Mouse (Mus musculus): ENCODE data around the gene Sema3a. TPM values are rescaled to one million over a fixed set of nuclear protein-coding genes. Genes with fewer than 3 reads are reported as not detected.

Sema3a gene
- polyA plus RNA-seq, 1 experiment from 2014 or later = 13.3 TPM

DNA sequence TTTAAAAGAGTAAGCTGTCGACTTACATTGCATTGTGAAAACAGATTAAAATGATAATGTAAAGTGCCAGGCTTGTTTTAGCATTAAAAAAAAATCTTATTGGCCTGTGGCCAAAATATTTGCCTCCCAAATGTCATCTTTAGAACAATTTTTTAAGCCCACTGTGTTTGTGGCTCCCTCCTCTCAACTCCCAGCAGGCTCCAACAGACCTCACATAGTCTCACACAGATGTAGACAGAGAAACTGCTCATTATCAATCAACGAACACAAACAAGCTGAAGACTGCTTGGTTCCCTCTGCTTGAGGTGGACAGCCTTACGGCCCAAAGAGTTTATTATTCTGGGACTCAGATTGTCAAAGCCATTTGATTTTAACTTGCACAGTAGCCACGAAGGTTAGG is 226.4 kb downstream of the Sema3a start:
- H3K9ac ChIP-seq (ENCODE audit: low read depth, low read length) = no peak overlapping the region
- H3K4me1 ChIP-seq (replicated peaks; ENCODE audit: control insufficient read depth, insufficient read depth, low read length) = no peaks in the 10 kb centered on the region
- no peak overlapping the region for H3K27ac ChIP-seq (ENCODE audit: low read depth, low read length)
- H3K36me3 ChIP-seq (ENCODE audit: control insufficient read depth, insufficient read depth, low read length) = no peaks in the 10 kb centered on the region
- DNase-seq (ENCODE audit: low spot score) (no peak), ATAC-seq (replicated peaks; ENCODE audit: low FRiP score) (no peak)
- H3K4me2 ChIP-seq = no peak overlapping the region
- H3K4me3 ChIP-seq (ENCODE audit: low read depth, low read length) = no peak overlapping the region
- H3K9me3 ChIP-seq (ENCODE audit: control insufficient read depth, low read length) = no peaks in the 10 kb centered on the region
- WGBS = 50% methylated on average over 4 of the region's 4 CpGs
- no peaks in the 10 kb centered on the region for H3K27me3 ChIP-seq (replicated peaks; ENCODE audit: control insufficient read depth, insufficient read depth, low read length)

DNA sequence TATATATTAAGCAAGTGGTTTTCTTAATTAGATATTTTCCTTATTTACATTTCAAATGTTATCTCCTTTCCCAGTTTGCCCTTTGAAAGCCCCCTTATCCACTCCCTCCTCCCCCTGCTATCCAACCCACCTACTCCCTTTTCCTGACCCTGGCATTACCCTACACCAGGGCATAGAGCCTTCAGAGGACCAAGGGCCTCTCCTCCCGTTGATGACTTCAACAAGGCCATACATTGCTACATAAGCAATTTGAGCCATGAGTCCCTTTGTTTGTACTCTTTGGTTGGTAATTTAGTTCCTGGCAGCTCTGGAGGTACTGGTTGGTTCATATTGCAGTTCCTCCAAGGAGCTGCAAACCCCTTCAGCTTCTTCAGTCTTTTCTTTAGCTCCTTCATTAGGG is 227.8 kb downstream of the Sema3a start:
- H3K27ac ChIP-seq (ENCODE audit: low read depth, low read length) = no peak overlapping the region
- H3K4me2 ChIP-seq = no peak overlapping the region
- H3K4me1 ChIP-seq (replicated peaks; ENCODE audit: control insufficient read depth, insufficient read depth, low read length) = no peaks in the 10 kb centered on the region
- no peaks in the 10 kb centered on the region for H3K36me3 ChIP-seq (ENCODE audit: control insufficient read depth, insufficient read depth, low read length)
- DNase-seq (ENCODE audit: low spot score) = no peak
- no peaks in the 10 kb centered on the region for H3K9me3 ChIP-seq (ENCODE audit: control insufficient read depth, low read length)
- H3K4me3 ChIP-seq (ENCODE audit: low read depth, low read length) = no peak overlapping the region
- H3K9ac ChIP-seq (ENCODE audit: low read depth, low read length) = no peak overlapping the region
- ATAC-seq (replicated peaks; ENCODE audit: low FRiP score) = no peak
- WGBS = 60% methylated on average over 1 of the region's 1 CpGs
- H3K27me3 ChIP-seq (replicated peaks; ENCODE audit: control insufficient read depth, insufficient read depth, low read length) = no peaks in the 10 kb centered on the region

DNA sequence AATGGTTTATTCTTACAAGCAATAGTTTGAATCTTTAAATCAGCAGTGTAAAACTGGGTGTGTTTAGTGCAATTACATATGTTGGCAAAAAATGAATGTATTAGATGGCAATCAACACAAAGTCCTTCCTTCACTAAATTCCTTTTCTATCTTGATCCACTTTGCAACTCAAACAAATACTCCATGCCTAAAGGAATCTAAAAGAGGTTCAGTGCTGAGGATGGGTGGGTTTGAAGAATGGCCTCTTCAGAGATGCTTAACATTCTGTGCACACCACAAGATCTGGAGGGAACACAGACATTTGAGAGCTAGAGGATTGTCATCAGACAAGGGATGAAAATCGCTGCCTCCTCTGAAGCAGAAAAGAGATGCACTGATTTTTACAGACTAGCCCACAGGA is 228.3 kb downstream of the Sema3a start:
- Histone ChIP-seq H3K27me3 (replicated peaks; ENCODE audit: control insufficient read depth, insufficient read depth, low read length) (no peaks in the 10 kb centered on the region), H3K4me2 (no peak overlapping the region), H3K9me3 (ENCODE audit: control insufficient read depth, low read length) (no peaks in the 10 kb centered on the region), H3K36me3 (ENCODE audit: control insufficient read depth, insufficient read depth, low read length) (no peaks in the 10 kb centered on the region), H3K9ac (ENCODE audit: low read depth, low read length) (no peak overlapping the region), H3K4me3 (ENCODE audit: low read depth, low read length) (no peak overlapping the region), H3K27ac (ENCODE audit: low read depth, low read length) (no peak overlapping the region), H3K4me1 (replicated peaks; ENCODE audit: control insufficient read depth, insufficient read depth, low read length) (no peaks in the 10 kb centered on the region)
- 82% methylated on average over 1 of the region's 1 CpGs for WGBS
- DNase-seq (ENCODE audit: low spot score) (no peak), ATAC-seq (replicated peaks; ENCODE audit: low FRiP score) (no peak)

DNA sequence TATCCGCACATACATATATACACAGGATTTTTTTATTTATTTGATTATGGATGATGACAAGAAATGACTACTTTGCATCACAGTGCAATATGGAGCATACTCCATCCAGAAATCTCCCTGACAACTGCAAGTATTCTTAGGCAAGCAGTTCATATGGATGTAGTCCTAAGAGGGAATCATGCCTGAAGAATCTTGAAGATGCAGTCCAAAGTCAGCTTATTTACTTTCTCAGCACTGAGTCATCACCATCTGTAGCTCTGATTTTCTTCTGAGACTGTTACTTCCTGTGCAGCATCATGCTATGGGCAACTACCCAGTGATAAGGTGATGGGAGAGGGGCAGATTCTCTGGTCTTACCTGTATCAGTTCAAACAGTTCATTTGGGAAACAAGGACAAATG is 229.7 kb downstream of the Sema3a start:
- WGBS = 93% methylated on average over 1 of the region's 1 CpGs
- no peak for ATAC-seq (replicated peaks; ENCODE audit: low FRiP score)

DNA sequence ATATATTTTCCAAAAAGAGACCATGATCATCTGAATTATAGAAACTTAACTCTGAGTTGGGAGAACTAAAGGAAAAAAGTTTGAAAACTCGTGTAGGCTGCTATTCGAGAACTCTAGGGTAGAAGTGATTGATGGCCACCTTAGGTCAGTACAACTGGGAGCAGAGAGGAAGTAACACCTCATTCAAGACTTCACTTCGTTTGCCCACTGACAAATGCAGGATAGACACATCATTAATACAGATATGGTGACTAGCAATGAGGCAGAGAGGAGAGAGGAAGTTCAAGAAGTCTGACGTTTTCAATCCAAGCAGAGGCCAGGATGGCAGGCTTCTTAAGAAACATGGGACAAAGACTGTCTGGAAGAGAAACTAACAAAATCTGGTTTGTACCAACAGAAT is 233.6 kb downstream of the Sema3a start:
- Histone ChIP-seq H3K36me3 (ENCODE audit: control insufficient read depth, insufficient read depth, low read length) (no peaks in the 10 kb centered on the region), H3K9me3 (ENCODE audit: control insufficient read depth, low read length) (no peaks in the 10 kb centered on the region), H3K4me2 (no peak overlapping the region), H3K27me3 (replicated peaks; ENCODE audit: control insufficient read depth, insufficient read depth, low read length) (no peaks in the 10 kb centered on the region), H3K4me3 (ENCODE audit: low read depth, low read length) (no peak overlapping the region), H3K27ac (ENCODE audit: low read depth, low read length) (no peak overlapping the region), H3K4me1 (replicated peaks; ENCODE audit: control insufficient read depth, insufficient read depth, low read length) (no peaks in the 10 kb centered on the region), H3K9ac (ENCODE audit: low read depth, low read length) (no peak overlapping the region)
- ATAC-seq (replicated peaks; ENCODE audit: low FRiP score) (no peak), DNase-seq (ENCODE audit: low spot score) (no peak)
- 26% methylated on average over 4 of the region's 4 CpGs for WGBS

More for the DNA sequence above, 229.7 kb downstream of the Sema3a start:
- H3K36me3 ChIP-seq (ENCODE audit: control insufficient read depth, insufficient read depth, low read length) = no peaks in the 10 kb centered on the region
- H3K4me3 ChIP-seq (ENCODE audit: low read depth, low read length) = no peak overlapping the region
- no peaks in the 10 kb centered on the region for H3K27me3 ChIP-seq (replicated peaks; ENCODE audit: control insufficient read depth, insufficient read depth, low read length)
- no peak overlapping the region for H3K27ac ChIP-seq (ENCODE audit: low read depth, low read length)
- no peak overlapping the region for H3K4me2 ChIP-seq
- no peaks in the 10 kb centered on the region for H3K9me3 ChIP-seq (ENCODE audit: control insufficient read depth, low read length)
- no peak overlapping the region for H3K9ac ChIP-seq (ENCODE audit: low read depth, low read length)
- H3K4me1 ChIP-seq (replicated peaks; ENCODE audit: control insufficient read depth, insufficient read depth, low read length) = no peaks in the 10 kb centered on the region
- DNase-seq (ENCODE audit: low spot score) = no peak

DNA sequence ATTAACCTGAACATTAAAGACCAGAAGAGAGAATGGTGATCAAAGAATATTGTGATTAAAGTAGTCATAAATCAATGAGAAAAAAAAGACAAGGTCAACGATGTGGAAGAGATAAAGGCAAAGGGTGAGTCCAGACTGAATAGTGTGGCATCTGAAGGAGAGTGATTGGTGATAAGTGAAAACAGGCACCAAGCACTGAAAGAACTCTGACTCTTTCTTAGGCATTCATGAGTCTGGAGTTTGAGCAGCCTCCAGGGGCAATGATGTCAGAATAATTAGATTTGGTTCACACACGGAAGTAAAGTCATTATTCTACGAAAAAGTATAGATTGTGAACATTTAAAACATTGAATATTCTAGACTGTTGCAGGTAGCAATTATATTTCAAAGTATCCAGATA is 235.5 kb downstream of the Sema3a start:
- 53% methylated on average over 3 of the region's 3 CpGs for WGBS
- H3K36me3 ChIP-seq (ENCODE audit: control insufficient read depth, insufficient read depth, low read length) = no peaks in the 10 kb centered on the region
- H3K4me2 ChIP-seq = no peak overlapping the region
- H3K27ac ChIP-seq (ENCODE audit: low read depth, low read length) = no peak overlapping the region
- no peaks in the 10 kb centered on the region for H3K4me1 ChIP-seq (replicated peaks; ENCODE audit: control insufficient read depth, insufficient read depth, low read length)
- H3K27me3 ChIP-seq (replicated peaks; ENCODE audit: control insufficient read depth, insufficient read depth, low read length) = no peaks in the 10 kb centered on the region
- H3K9me3 ChIP-seq (ENCODE audit: control insufficient read depth, low read length) = no peaks in the 10 kb centered on the region
- DNase-seq (ENCODE audit: low spot score) = no peak
- H3K9ac ChIP-seq (ENCODE audit: low read depth, low read length) = no peak overlapping the region
- ATAC-seq (replicated peaks; ENCODE audit: low FRiP score) = no peak
- H3K4me3 ChIP-seq (ENCODE audit: low read depth, low read length) = no peak overlapping the region

DNA sequence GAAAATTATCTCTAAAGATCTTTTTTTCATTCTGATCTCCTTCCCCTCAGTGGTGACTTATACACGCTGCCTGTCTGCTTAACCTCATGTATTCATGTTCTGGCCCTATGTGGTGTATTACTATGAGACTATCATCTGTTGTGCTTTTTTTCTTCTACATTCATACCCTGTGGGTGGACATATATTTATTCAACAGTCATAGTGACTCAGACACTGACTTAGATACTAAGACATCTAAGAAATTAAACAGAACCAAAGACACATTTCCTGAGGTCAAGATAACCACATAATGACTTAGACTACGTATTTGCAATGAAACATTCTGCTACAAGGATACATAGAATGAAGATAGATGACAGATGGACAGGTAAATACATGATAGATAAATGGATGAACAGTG is 239.9 kb downstream of the Sema3a start:
- 0 out of 2 replicates have a peak, but pooled peaks cover 2% of the 10 kb centered on the region for H3K9me3 ChIP-seq (ENCODE audit: control insufficient read depth, low read length)
- ATAC-seq (replicated peaks; ENCODE audit: low FRiP score) = no peak
- no peaks in the 10 kb centered on the region for H3K27me3 ChIP-seq (replicated peaks; ENCODE audit: control insufficient read depth, insufficient read depth, low read length)
- H3K4me1 ChIP-seq (replicated peaks; ENCODE audit: control insufficient read depth, insufficient read depth, low read length) = no peaks in the 10 kb centered on the region
- no peaks in the 10 kb centered on the region for H3K36me3 ChIP-seq (ENCODE audit: control insufficient read depth, insufficient read depth, low read length)
- no peak overlapping the region for H3K27ac ChIP-seq (ENCODE audit: low read depth, low read length)
- DNase-seq (ENCODE audit: low spot score) = no peak
- no peak overlapping the region for H3K4me2 ChIP-seq
- H3K9ac ChIP-seq (ENCODE audit: low read depth, low read length) = no peak overlapping the region
- H3K4me3 ChIP-seq (ENCODE audit: low read depth, low read length) = no peak overlapping the region
- 77% methylated on average over 2 of the region's 2 CpGs for WGBS

DNA sequence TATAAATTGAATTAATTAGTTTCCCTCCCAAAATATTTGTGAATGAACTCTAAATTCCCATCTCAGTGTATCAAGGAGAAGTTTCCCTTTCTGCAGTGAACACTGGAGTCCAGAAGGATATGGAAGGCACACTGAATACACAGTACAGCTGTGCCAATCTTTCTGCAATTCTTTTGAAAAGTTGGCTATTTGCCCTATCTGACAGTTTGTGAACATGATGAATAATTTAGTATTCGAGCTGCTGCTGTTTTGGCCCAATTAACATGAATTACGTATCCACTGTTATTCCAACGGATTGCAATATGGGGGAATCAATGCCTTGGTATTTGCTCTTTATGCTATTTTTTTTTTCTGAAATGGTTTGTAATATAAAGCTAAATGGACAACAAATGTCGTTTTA is 254.0 kb downstream of the Sema3a start:
- WGBS = 76% methylated on average over 4 of the region's 4 CpGs
- Histone ChIP-seq H3K4me3 (ENCODE audit: low read depth, low read length) (no peak overlapping the region), H3K27ac (ENCODE audit: low read depth, low read length) (no peak overlapping the region)

DNA sequence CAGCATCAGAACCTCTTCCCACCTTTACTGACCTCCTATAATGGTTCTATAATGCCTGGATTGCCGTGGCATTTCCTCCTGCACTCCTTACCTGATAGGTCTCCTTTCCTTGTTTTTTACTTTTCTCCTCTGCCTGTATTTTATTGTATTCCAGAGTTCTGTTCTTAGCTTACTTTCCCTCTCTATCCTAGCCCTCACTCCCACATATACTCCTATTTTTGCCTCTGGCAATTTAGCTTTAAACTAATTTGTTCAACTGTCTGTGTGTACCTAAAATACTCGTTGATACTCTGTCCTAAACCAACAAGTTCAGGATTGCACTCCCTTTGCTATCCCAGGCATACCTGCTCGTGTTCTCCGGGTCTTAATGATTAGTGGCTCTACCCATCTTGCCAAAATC is 258.8 kb downstream of the Sema3a start:
- ATAC-seq (replicated peaks; ENCODE audit: low FRiP score) = no peak
- no peaks in the 10 kb centered on the region for H3K36me3 ChIP-seq (ENCODE audit: control insufficient read depth, insufficient read depth, low read length)
- H3K4me1 ChIP-seq (replicated peaks; ENCODE audit: control insufficient read depth, insufficient read depth, low read length) = no peaks in the 10 kb centered on the region
- no peaks in the 10 kb centered on the region for H3K9me3 ChIP-seq (ENCODE audit: control insufficient read depth, low read length)
- H3K9ac ChIP-seq (ENCODE audit: low read depth, low read length) = no peak overlapping the region
- 69% methylated on average over 4 of the region's 4 CpGs for WGBS
- H3K4me3 ChIP-seq (ENCODE audit: low read depth, low read length) = no peak overlapping the region
- DNase-seq (ENCODE audit: low spot score) = no peak
- no peak overlapping the region for H3K4me2 ChIP-seq
- no peak overlapping the region for H3K27ac ChIP-seq (ENCODE audit: low read depth, low read length)
- H3K27me3 ChIP-seq (replicated peaks; ENCODE audit: control insufficient read depth, insufficient read depth, low read length) = no peaks in the 10 kb centered on the region

More for the DNA sequence above, 254.0 kb downstream of the Sema3a start:
- ATAC-seq (replicated peaks; ENCODE audit: low FRiP score) (no peak), DNase-seq (ENCODE audit: low spot score) (no peak)
- Histone ChIP-seq H3K36me3 (ENCODE audit: control insufficient read depth, insufficient read depth, low read length) (no peaks in the 10 kb centered on the region), H3K9me3 (ENCODE audit: control insufficient read depth, low read length) (no peaks in the 10 kb centered on the region), H3K4me2 (no peak overlapping the region), H3K27me3 (replicated peaks; ENCODE audit: control insufficient read depth, insufficient read depth, low read length) (no peaks in the 10 kb centered on the region), H3K9ac (ENCODE audit: low read depth, low read length) (no peak overlapping the region), H3K4me1 (replicated peaks; ENCODE audit: control insufficient read depth, insufficient read depth, low read length) (no peaks in the 10 kb centered on the region)
